Mouse (Mus musculus): Measurements from ENCODE around the gene Rnasek. TPM values are rescaled to one million over a fixed set of nuclear protein-coding genes. Genes with fewer than 3 reads are reported as not detected.
A peak's percentile ranks its signal among the peaks of the same experiment; 100 is the strongest.

The Rnasek gene
- 207 and 226 TPM in 2 replicates for polyA plus RNA-seq (2015; fragmentation: Nextera tagmentation; extraction: Ambion mirVana)

DNA sequence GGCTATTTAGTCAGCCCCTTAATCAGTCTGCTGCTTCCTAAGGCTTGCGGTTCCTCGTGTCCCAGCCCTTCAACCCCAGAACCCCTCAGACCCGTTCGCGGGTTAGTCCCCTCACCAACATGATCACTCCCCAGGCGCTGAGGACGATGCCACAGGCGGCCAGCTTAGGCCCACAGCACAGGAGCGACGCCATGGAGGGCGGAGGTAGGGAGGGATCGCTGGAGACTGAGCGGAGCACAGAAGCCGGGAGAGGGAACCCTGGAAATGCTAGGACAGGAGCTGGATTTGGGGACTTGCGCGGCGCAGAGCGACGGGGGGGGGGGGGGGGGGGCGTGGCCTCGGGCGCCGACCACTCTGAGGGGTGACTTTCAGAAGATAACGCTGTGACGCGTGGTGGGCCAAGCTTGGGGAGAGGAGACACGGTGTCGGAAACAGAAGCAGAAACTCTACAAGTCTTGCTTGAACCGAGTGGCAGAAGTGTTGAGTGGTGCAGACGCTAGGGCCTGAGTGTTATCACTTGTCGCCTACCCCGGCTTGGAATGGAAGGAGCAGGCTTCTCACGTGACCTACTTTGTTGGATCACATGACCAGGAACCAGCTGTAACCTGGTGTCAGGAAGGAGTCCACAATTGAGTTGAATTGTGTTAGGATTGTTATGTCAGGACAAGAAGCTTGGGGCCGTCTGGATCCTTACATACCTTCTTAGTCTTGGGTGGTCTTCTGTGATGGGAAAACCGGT is at the start of gene Rnasek, which contains the start of gene Gm21988:
Gene Rnasek, minus strand, starts transcription at position 302 of the 739 bp plus-strand sequence.
Gene Gm21988, minus strand, starts transcription at position 290 of the 739 bp plus-strand sequence.
- H3K27me3 ChIP-seq (ENCODE audit: control insufficient read depth, insufficient read depth, low read length): no peaks in the 10 kb centered on the region
- WGBS: 1% methylated on average over 32 of the region's 35 CpGs
- H3K4me1 ChIP-seq (ENCODE audit: control insufficient read depth, insufficient read depth, low read length): peaks cover 17% of the 10 kb centered on the region
- H3K27ac ChIP-seq (ENCODE audit: low read length): peak within 1 kb of the TSS; percentile 94
- peak; percentile 32 for ATAC-seq (ENCODE audit: insufficient read depth, low FRiP score)
- H3K4me2 ChIP-seq (ENCODE audit: low read depth, low read length): peak within 1 kb of the TSS; percentile 98
- peak within 1 kb of the TSS; percentile 91 for H3K9ac ChIP-seq (ENCODE audit: low read length)
- peak within 1 kb of the TSS; percentile 86 for H3K4me3 ChIP-seq (replicated peaks; ENCODE audit: low read length)
- no peaks in the 10 kb centered on the region for H3K36me3 ChIP-seq (ENCODE audit: control insufficient read depth, insufficient read depth, low read length)
- no peaks in the 10 kb centered on the region for H3K9me3 ChIP-seq (replicated peaks; ENCODE audit: control insufficient read depth, low read length)

DNA sequence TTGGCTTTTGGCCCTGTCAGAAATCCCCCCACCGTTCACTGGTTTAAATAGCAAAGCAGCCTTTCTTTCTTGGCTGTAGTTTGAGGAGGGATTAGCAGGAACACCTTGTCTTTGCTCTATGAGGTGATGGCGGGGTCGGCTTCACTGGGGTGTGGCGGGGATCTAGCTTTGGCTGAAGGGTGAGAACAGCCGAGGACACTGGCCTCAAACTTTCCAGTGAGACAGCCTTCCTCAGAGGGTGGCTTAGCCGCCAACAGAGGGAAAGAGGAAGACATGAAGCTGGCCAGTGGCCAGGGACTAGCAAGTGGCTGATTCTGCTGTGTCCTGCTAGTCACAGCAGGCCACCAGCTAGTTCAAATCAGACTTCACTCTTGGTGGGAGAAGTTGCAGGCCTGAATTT is 49.6 kb upstream of the Rnasek start:
- no peaks in the 10 kb centered on the region for H3K27me3 ChIP-seq (ENCODE audit: control insufficient read depth, insufficient read depth, low read length)
- H3K4me2 ChIP-seq (ENCODE audit: low read depth, low read length): no peak overlapping the region
- 30% methylated on average over 6 of the region's 6 CpGs for WGBS
- H3K9me3 ChIP-seq (replicated peaks; ENCODE audit: control insufficient read depth, low read length): no peaks in the 10 kb centered on the region
- no peak for ATAC-seq (ENCODE audit: insufficient read depth, low FRiP score)
- H3K36me3 ChIP-seq (ENCODE audit: control insufficient read depth, insufficient read depth, low read length): no peaks in the 10 kb centered on the region
- no peaks in the 10 kb centered on the region for H3K4me1 ChIP-seq (ENCODE audit: control insufficient read depth, insufficient read depth, low read length)
- peak overlapping the region; percentile 31 for H3K27ac ChIP-seq (ENCODE audit: low read length)
- no peak overlapping the region for H3K4me3 ChIP-seq (replicated peaks; ENCODE audit: low read length)
- H3K9ac ChIP-seq (ENCODE audit: low read length): no peak overlapping the region

DNA sequence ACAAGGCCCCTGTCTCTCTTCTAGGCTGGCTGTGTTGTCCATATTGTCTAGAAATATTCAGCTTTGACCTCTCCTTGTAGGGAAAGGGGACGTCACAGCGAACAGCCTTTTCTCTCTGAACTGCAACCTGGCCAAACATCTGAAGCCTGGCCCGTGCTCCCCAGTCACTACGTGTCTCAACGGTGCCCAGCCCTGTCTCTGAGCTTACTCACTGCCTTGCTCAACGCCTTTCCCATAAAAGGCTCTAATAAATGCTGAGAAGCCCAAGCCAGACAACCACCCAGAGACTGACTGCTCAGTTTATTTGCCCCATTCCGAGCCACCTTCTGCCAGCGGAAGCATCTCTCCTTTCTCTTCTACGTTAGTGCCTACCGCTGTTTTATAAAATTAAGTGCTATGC is 48.5 kb upstream of the Rnasek start:
- no peaks in the 10 kb centered on the region for H3K9me3 ChIP-seq (replicated peaks; ENCODE audit: control insufficient read depth, low read length)
- H3K36me3 ChIP-seq (ENCODE audit: control insufficient read depth, insufficient read depth, low read length): no peaks in the 10 kb centered on the region
- H3K27ac ChIP-seq (ENCODE audit: low read length): peak overlapping the region; percentile 43
- H3K9ac ChIP-seq (ENCODE audit: low read length): no peak overlapping the region
- H3K4me1 ChIP-seq (ENCODE audit: control insufficient read depth, insufficient read depth, low read length): no peaks in the 10 kb centered on the region
- 71% methylated on average over 10 of the region's 10 CpGs for WGBS
- no peaks in the 10 kb centered on the region for H3K27me3 ChIP-seq (ENCODE audit: control insufficient read depth, insufficient read depth, low read length)
- peak; percentile 53; the same call in 1 of the 2 replicates for ATAC-seq (ENCODE audit: insufficient read depth, low FRiP score)
- no peak overlapping the region for H3K4me2 ChIP-seq (ENCODE audit: low read depth, low read length)
- H3K4me3 ChIP-seq (replicated peaks; ENCODE audit: low read length): no peak overlapping the region

DNA sequence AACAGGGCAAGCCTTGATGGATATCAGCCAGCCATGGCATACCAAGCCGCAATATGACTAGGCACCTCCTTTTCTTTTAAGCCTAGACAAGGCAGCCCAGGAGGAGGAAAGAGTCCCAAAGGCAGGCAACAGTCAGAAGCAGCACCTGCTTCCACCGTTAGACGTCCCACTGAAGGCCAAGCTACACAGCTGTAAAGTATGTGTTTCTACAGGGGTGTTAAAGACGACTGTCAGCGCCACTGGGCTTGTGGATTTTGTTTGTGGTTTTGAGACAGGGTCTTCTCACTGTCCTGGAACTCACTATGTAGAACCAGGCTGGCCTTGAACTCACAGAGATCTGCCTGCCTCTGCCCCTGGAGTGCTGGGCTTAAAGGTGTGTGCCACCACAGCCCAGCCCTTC is 46.0 kb upstream of the Rnasek start:
- no peak overlapping the region for H3K4me3 ChIP-seq (replicated peaks; ENCODE audit: low read length)
- H3K27ac ChIP-seq (ENCODE audit: low read length): no peak overlapping the region
- no peaks in the 10 kb centered on the region for H3K27me3 ChIP-seq (ENCODE audit: control insufficient read depth, insufficient read depth, low read length)
- H3K9me3 ChIP-seq (replicated peaks; ENCODE audit: control insufficient read depth, low read length): no peaks in the 10 kb centered on the region
- no peaks in the 10 kb centered on the region for H3K36me3 ChIP-seq (ENCODE audit: control insufficient read depth, insufficient read depth, low read length)
- 73% methylated on average over 5 of the region's 5 CpGs for WGBS
- H3K9ac ChIP-seq (ENCODE audit: low read length): no peak overlapping the region
- H3K4me1 ChIP-seq (ENCODE audit: control insufficient read depth, insufficient read depth, low read length): no peaks in the 10 kb centered on the region
- ATAC-seq (ENCODE audit: insufficient read depth, low FRiP score): no peak
- H3K4me2 ChIP-seq (ENCODE audit: low read depth, low read length): no peak overlapping the region

DNA sequence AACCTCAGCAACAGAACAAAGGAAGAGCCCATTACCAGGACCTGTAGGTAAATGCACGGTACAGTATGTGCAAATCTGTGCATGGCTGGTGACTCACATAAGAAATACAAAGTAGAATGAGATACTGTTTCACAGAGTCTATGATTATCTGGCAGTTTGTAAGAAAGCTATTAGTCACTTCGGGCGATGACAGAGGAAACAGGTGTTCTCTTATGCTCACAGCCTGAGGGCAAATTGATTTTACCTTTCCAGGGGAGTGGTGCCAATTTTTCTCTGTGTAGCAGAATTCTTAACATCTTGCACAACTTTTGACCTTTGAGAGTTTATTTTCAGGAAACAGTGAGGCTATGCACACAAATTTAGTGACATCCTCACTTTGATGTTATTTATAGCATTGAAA is 45.1 kb upstream of the Rnasek start:
- ATAC-seq (ENCODE audit: insufficient read depth, low FRiP score): peak; percentile 73; the same call in 1 of the 2 replicates
- Histone ChIP-seq H3K9me3 (replicated peaks; ENCODE audit: control insufficient read depth, low read length) (no peaks in the 10 kb centered on the region), H3K36me3 (ENCODE audit: control insufficient read depth, insufficient read depth, low read length) (no peaks in the 10 kb centered on the region), H3K4me2 (ENCODE audit: low read depth, low read length) (no peak overlapping the region), H3K4me1 (ENCODE audit: control insufficient read depth, insufficient read depth, low read length) (no peaks in the 10 kb centered on the region), H3K4me3 (replicated peaks; ENCODE audit: low read length) (no peak overlapping the region), H3K27ac (ENCODE audit: low read length) (0 out of 2 replicates have a peak overlapping the region, but pooled peaks have one; percentile 31), H3K9ac (ENCODE audit: low read length) (no peak overlapping the region), H3K27me3 (ENCODE audit: control insufficient read depth, insufficient read depth, low read length) (no peaks in the 10 kb centered on the region)
- 51% methylated on average over 3 of the region's 3 CpGs for WGBS

DNA sequence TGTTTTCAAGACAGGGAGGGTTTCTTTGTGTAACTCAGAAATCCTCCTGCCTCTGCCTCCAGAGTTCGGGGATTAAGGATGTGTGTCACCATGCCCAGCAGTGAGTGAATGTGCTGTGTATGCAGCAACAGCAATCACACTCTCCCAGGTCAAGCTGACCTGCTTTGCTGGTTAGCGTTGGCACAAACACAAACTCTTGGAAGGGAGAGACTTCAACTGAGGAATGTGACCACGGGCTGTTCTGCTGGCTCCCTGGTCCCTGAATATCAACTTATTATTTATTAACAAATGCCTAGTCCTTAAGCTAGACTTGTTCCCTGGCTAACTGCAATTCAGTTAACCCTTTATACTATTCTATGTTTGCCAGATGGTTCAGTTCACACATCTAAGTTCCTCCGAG is 44.0 kb upstream of the Rnasek start:
- WGBS: 60% methylated on average over 4 of the region's 4 CpGs

DNA sequence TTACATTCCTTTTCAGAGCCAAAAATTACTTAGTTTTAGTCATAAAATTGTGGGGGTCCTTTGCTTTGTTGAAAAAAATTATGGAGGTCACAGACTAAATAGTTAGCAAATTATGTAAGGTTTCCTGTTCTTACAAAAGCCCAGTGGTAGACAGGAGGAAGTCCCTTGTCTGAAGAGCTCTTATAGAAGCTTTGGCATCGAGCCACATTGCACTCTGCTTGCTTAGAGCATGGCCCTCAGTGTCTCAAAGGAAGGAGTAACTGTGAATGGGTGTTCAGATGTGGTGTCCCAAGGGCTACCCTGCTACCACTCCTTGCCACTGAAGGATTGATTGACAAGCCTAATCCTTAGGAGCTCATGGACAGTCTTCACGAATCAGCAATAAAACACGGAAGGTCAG is 40.8 kb upstream of the Rnasek start:
- no peaks in the 10 kb centered on the region for H3K9me3 ChIP-seq (replicated peaks; ENCODE audit: control insufficient read depth, low read length)
- no peaks in the 10 kb centered on the region for H3K27me3 ChIP-seq (ENCODE audit: control insufficient read depth, insufficient read depth, low read length)
- H3K4me2 ChIP-seq (ENCODE audit: low read depth, low read length): no peak overlapping the region
- WGBS: 61% methylated on average over 3 of the region's 3 CpGs
- H3K4me3 ChIP-seq (replicated peaks; ENCODE audit: low read length): no peak overlapping the region
- H3K27ac ChIP-seq (ENCODE audit: low read length): no peak overlapping the region
- H3K9ac ChIP-seq (ENCODE audit: low read length): no peak overlapping the region
- ATAC-seq (ENCODE audit: insufficient read depth, low FRiP score): no peak
- H3K36me3 ChIP-seq (ENCODE audit: control insufficient read depth, insufficient read depth, low read length): no peaks in the 10 kb centered on the region
- no peaks in the 10 kb centered on the region for H3K4me1 ChIP-seq (ENCODE audit: control insufficient read depth, insufficient read depth, low read length)

More for the DNA sequence above, 44.0 kb upstream of the Rnasek start:
- no peaks in the 10 kb centered on the region for H3K4me1 ChIP-seq (ENCODE audit: control insufficient read depth, insufficient read depth, low read length)
- H3K9me3 ChIP-seq (replicated peaks; ENCODE audit: control insufficient read depth, low read length): no peaks in the 10 kb centered on the region
- H3K27me3 ChIP-seq (ENCODE audit: control insufficient read depth, insufficient read depth, low read length): no peaks in the 10 kb centered on the region
- no peaks in the 10 kb centered on the region for H3K36me3 ChIP-seq (ENCODE audit: control insufficient read depth, insufficient read depth, low read length)
- no peak for ATAC-seq (ENCODE audit: insufficient read depth, low FRiP score)
- no peak overlapping the region for H3K4me3 ChIP-seq (replicated peaks; ENCODE audit: low read length)
- H3K27ac ChIP-seq (ENCODE audit: low read length): no peak overlapping the region
- H3K9ac ChIP-seq (ENCODE audit: low read length): no peak overlapping the region
- no peak overlapping the region for H3K4me2 ChIP-seq (ENCODE audit: low read depth, low read length)

DNA sequence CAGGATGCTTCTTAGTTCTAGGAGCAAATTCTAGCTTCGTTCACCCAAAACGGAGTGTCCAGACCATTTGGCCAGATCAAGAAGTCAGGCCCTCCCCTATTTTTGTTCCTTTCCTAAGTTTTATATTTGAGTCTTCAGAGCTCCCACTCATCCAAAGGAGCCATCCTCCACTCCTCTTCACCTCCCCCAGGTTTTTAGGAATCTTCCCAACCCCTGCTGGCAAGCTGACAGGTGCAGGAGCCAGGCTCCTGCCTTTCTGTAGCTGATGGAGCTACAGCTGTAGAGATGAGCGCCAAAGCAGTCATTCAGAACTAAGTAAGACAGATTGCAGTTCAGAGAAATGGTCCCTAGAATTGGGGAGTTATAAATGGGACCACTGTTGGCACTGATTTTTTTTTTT is 39.3 kb upstream of the Rnasek start:
- 81% methylated on average over 3 of the region's 3 CpGs for WGBS
- H3K27me3 ChIP-seq (ENCODE audit: control insufficient read depth, insufficient read depth, low read length): no peaks in the 10 kb centered on the region
- H3K9me3 ChIP-seq (replicated peaks; ENCODE audit: control insufficient read depth, low read length): no peaks in the 10 kb centered on the region
- H3K36me3 ChIP-seq (ENCODE audit: control insufficient read depth, insufficient read depth, low read length): no peaks in the 10 kb centered on the region
- no peak overlapping the region for H3K4me2 ChIP-seq (ENCODE audit: low read depth, low read length)
- no peak for ATAC-seq (ENCODE audit: insufficient read depth, low FRiP score)
- H3K9ac ChIP-seq (ENCODE audit: low read length): no peak overlapping the region
- no peak overlapping the region for H3K27ac ChIP-seq (ENCODE audit: low read length)
- H3K4me1 ChIP-seq (ENCODE audit: control insufficient read depth, insufficient read depth, low read length): no peaks in the 10 kb centered on the region
- no peak overlapping the region for H3K4me3 ChIP-seq (replicated peaks; ENCODE audit: low read length)

DNA sequence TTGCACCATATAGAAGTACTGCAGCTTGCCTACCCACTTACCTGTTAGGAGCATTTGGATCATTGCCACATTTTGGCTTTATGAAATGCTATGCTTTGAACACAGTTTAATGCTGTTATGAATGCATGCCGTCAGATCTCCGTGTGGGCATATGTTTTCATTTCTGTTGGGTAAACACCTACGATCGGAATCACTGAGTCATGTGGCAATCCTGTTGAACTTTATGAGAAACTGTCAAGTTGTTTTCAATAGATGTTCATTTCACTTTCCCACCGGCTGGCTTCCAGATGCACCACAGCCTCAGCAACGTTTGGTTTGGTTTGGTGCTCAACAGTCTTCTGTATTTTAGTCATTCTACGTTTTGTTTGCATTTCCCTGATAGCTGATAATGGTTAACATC is 32.0 kb upstream of the Rnasek start:
- Histone ChIP-seq H3K4me1 (ENCODE audit: control insufficient read depth, insufficient read depth, low read length) (no peaks in the 10 kb centered on the region), H3K27me3 (ENCODE audit: control insufficient read depth, insufficient read depth, low read length) (no peaks in the 10 kb centered on the region), H3K9me3 (replicated peaks; ENCODE audit: control insufficient read depth, low read length) (no peaks in the 10 kb centered on the region), H3K4me2 (ENCODE audit: low read depth, low read length) (no peak overlapping the region), H3K4me3 (replicated peaks; ENCODE audit: low read length) (no peak overlapping the region), H3K27ac (ENCODE audit: low read length) (no peak overlapping the region), H3K36me3 (ENCODE audit: control insufficient read depth, insufficient read depth, low read length) (no peaks in the 10 kb centered on the region), H3K9ac (ENCODE audit: low read length) (no peak overlapping the region)
- 62% methylated on average over 7 of the region's 7 CpGs for WGBS
- ATAC-seq (ENCODE audit: insufficient read depth, low FRiP score): no peak

Data from stomach, embryonic 16.5 days (tissue).